Mouse (Mus musculus) liver, embryonic 14 days (tissue): ENCODE data around the gene Stk36. TPM values are rescaled to one million over a fixed set of nuclear protein-coding genes. Genes with fewer than 3 reads are reported as not detected.

ENCODE experiments used
- polyA plus RNA-seq: library from polyadenylated mRNA; depleted of rRNA; stranded (reverse); fragments of >200 nt; gene quantifications from 2 replicates; pipeline ENCODE4 v1.2.3, GENCODE M21; 2012; rRNA removed

Stk36 gene
- polyA plus RNA-seq, result 0.18 and 0.20 TPM in 2 replicates

GRCm38 (mm10) chr1:74601267-74601962, at the start of gene Stk36, which contains the start of gene Rnf25:
Gene Stk36, plus strand, starts transcription at chr1:74601445.
Gene Rnf25, minus strand, starts transcription at chr1:74601397.

GRCm38 (mm10) chr1:74587773-74588445, 13.3 kb upstream of the Stk36 start, which contains the start of the genes Zfp142 and Bcs1l:
Gene Zfp142, minus strand, starts transcription at chr1:74588246.
Gene Bcs1l, plus strand, starts transcription at chr1:74588289.

GRCm38 (mm10) chr1:74661448-74662195, 60.4 kb downstream of the Stk36 start, which contains the start of gene Ttll4:
Gene Ttll4, plus strand, starts transcription at chr1:74661745.

Other genes with a start within 250 kb of the Stk36 start
- 0.06 and 0.11 TPM in 2 replicates for gene Catip, start 239.3 kb upstream of the Stk36 start, polyA plus RNA-seq
- gene Slc11a1, start 226.2 kb upstream of the Stk36 start, polyA plus RNA-seq, result 8.0 and 13.7 TPM in 2 replicates
- 32.1 and 35.4 TPM in 2 replicates for gene Ctdsp1, start 209.9 kb upstream of the Stk36 start, polyA plus RNA-seq
- gene Vil1, start 192.1 kb upstream of the Stk36 start, polyA plus RNA-seq, result 0.34 and 0.36 TPM in 2 replicates
- 23.4 and 28.6 TPM in 2 replicates for gene Cnot9, start 95.4 kb upstream of the Stk36 start, polyA plus RNA-seq
- gene Plcd4, start 58.6 kb upstream of the Stk36 start, polyA plus RNA-seq, result 0.01 TPM in 2 replicates
- gene Usp37, start 57.2 kb upstream of the Stk36 start, polyA plus RNA-seq, result 4.5 and 5.5 TPM in 2 replicates
- gene Zfp142, start 13.2 kb upstream of the Stk36 start, polyA plus RNA-seq, result 2.6 and 3.3 TPM in 2 replicates
- 9.0 and 10.6 TPM in 2 replicates for gene Bcs1l, start 13.2 kb upstream of the Stk36 start, polyA plus RNA-seq
- 20.9 and 23.6 TPM in 2 replicates for gene Rnf25, start within 50 bp of the Stk36 start, polyA plus RNA-seq
- 6.6 and 8.4 TPM in 2 replicates for gene Ttll4, start 60.3 kb downstream of the Stk36 start, polyA plus RNA-seq
- gene Cyp27a1, start 112.1 kb downstream of the Stk36 start, polyA plus RNA-seq, result 2.4 and 3.7 TPM in 2 replicates
- 0.01 and 0.08 TPM in 2 replicates for gene Prkag3, start 147.8 kb downstream of the Stk36 start, polyA plus RNA-seq
- gene Wnt6, start 170.4 kb downstream of the Stk36 start, polyA plus RNA-seq, result 0.07 and 0.24 TPM in 2 replicates
- gene Wnt10a, start 190.1 kb downstream of the Stk36 start, polyA plus RNA-seq, result 0.06 TPM in 1 of 2 replicates, not detected in the other